In genomic region chr14:78759491-78759890, GRCm38 (mm10) we compare ENCODE assay signal across 24 mouse cellular contexts. TPM values are rescaled to one million over a fixed set of nuclear protein-coding genes. Genes with fewer than 3 reads are reported as not detected.
DNase-seq lines count a peak whose midpoint lies in the region; ATAC-seq and TF ChIP-seq lines count a peak whose summit lies in the region.
"Had no signal": no experiment of that assay in that cellular context is flagged by ENCODE, and none has a peak within 500 bp of the region (broad histone marks: within the 10 kb centered on the region; RNA-seq: fewer than 3 reads in every experiment).

No protein-coding gene starts in this region.

- ATAC-seq in forebrain, embryonic 14.5 days = no peak
- no peak for ATAC-seq in forebrain, embryonic 16.5 days
- no peak for ATAC-seq in midbrain, embryonic 14.5 days (ENCODE audit: low FRiP score, low TSS enrichment)
- ATAC-seq in hindbrain, postnatal 0 days = peak; percentile 53; the same call in 1 of the 2 replicates
- ATAC-seq: forebrain, embryonic 15.5 days; inflammation-experienced regulatory T-cells, adult 6 months; intestine, postnatal 0 days had no signal

- WGBS in forebrain, embryonic 14.5 days = 22% methylated on average over 3 of the region's 3 CpGs
- 22% methylated on average over 3 of the region's 3 CpGs for WGBS in forebrain, embryonic 16.5 days
- 43% methylated on average over 3 of the region's 3 CpGs for WGBS in midbrain, embryonic 10.5 days
- WGBS in midbrain, embryonic 14.5 days = 6% methylated on average over 3 of the region's 3 CpGs
- WGBS in hindbrain, postnatal 0 days = 17% methylated on average over 3 of the region's 3 CpGs

- no peaks in the 10 kb centered on the region for H3K9me3 ChIP-seq in forebrain, embryonic 14.5 days (replicated peaks; ENCODE audit: control insufficient read depth, low read length)
- no peaks in the 10 kb centered on the region for H3K9me3 ChIP-seq in forebrain, embryonic 16.5 days (ENCODE audit: control insufficient read depth, low read length)
- H3K9me3 ChIP-seq in midbrain, embryonic 10.5 days (replicated peaks) = no peaks in the 10 kb centered on the region
- no peaks in the 10 kb centered on the region for H3K9me3 ChIP-seq in midbrain, embryonic 14.5 days (ENCODE audit: control insufficient read depth, low read length)
- H3K9me3 ChIP-seq in hindbrain, postnatal 0 days (ENCODE audit: low read length) = no peaks in the 10 kb centered on the region
- H3K9me3 ChIP-seq: embryonic facial prominence, embryonic 15.5 days; forebrain, embryonic 10.5 days; forebrain, embryonic 15.5 days; heart, embryonic 15.5 days had no signal

- H3K9ac ChIP-seq in forebrain, embryonic 14.5 days (ENCODE audit: low read length) = no peak overlapping the region
- H3K9ac ChIP-seq in forebrain, embryonic 16.5 days (replicated peaks; ENCODE audit: low read depth, low read length) = no peak overlapping the region
- H3K9ac ChIP-seq in midbrain, embryonic 14.5 days (replicated peaks; ENCODE audit: low read length) = no peak overlapping the region
- H3K9ac ChIP-seq in hindbrain, postnatal 0 days (replicated peaks; ENCODE audit: low read length) = no peak overlapping the region
- H3K9ac ChIP-seq: embryonic facial prominence, embryonic 15.5 days; forebrain, embryonic 15.5 days; heart, embryonic 15.5 days had no signal

- no peaks in the 10 kb centered on the region for H3K4me1 ChIP-seq in forebrain, embryonic 14.5 days (ENCODE audit: control insufficient read depth, insufficient read depth, low read length)
- no peaks in the 10 kb centered on the region; the same call in 1 of the 2 replicates for H3K4me1 ChIP-seq in forebrain, embryonic 16.5 days (replicated peaks; ENCODE audit: control insufficient read depth, insufficient read depth, low read length)
- peaks cover 12% of the 10 kb centered on the region for H3K4me1 ChIP-seq in midbrain, embryonic 10.5 days
- H3K4me1 ChIP-seq in midbrain, embryonic 14.5 days (ENCODE audit: control insufficient read depth, insufficient read depth, low read length) = 0 out of 2 replicates have a peak, but pooled peaks cover 2% of the 10 kb centered on the region
- no peaks in the 10 kb centered on the region for H3K4me1 ChIP-seq in hindbrain, postnatal 0 days (ENCODE audit: insufficient read depth, low read length)
- H3K4me1 ChIP-seq: embryonic facial prominence, embryonic 15.5 days; forebrain, embryonic 15.5 days; heart, embryonic 15.5 days had no signal

- TF ChIP-seq CTCF in hindbrain, postnatal 0 days (IDR thresholded peaks at IDR 0.05; ENCODE audit: low read depth) = no peak

- no peak overlapping the region for H3K4me2 ChIP-seq in forebrain, embryonic 14.5 days (ENCODE audit: low read length)
- H3K4me2 ChIP-seq in forebrain, embryonic 16.5 days (ENCODE audit: low read length) = no peak overlapping the region
- no peak overlapping the region for H3K4me2 ChIP-seq in midbrain, embryonic 14.5 days (ENCODE audit: low read length)
- no peak overlapping the region for H3K4me2 ChIP-seq in hindbrain, postnatal 0 days (ENCODE audit: low read depth, low read length)
- H3K4me2 ChIP-seq: embryonic facial prominence, embryonic 15.5 days; forebrain, embryonic 15.5 days; heart, embryonic 11.5 days; heart, embryonic 15.5 days had no signal

- no peaks in the 10 kb centered on the region for H3K36me3 ChIP-seq in forebrain, embryonic 14.5 days (ENCODE audit: control insufficient read depth, insufficient read depth, low read length)
- no peaks in the 10 kb centered on the region for H3K36me3 ChIP-seq in forebrain, embryonic 16.5 days (ENCODE audit: control insufficient read depth, insufficient read depth)
- H3K36me3 ChIP-seq in midbrain, embryonic 10.5 days = no peaks in the 10 kb centered on the region
- no peaks in the 10 kb centered on the region for H3K36me3 ChIP-seq in midbrain, embryonic 14.5 days (ENCODE audit: control insufficient read depth, insufficient read depth, low read length)
- H3K36me3 ChIP-seq in hindbrain, postnatal 0 days (ENCODE audit: insufficient read depth, low read length) = no peaks in the 10 kb centered on the region
- H3K36me3 ChIP-seq: embryonic facial prominence, embryonic 15.5 days; forebrain, embryonic 10.5 days; forebrain, embryonic 15.5 days; heart, embryonic 15.5 days had no signal

- no peak overlapping the region for H3K4me3 ChIP-seq in forebrain, embryonic 14.5 days (ENCODE audit: low read depth, low read length)
- no peak overlapping the region for H3K4me3 ChIP-seq in forebrain, embryonic 16.5 days (replicated peaks; ENCODE audit: low read length)
- no peak overlapping the region for H3K4me3 ChIP-seq in midbrain, embryonic 10.5 days
- H3K4me3 ChIP-seq in midbrain, embryonic 14.5 days (replicated peaks; ENCODE audit: low read depth, low read length) = no peak overlapping the region
- H3K4me3 ChIP-seq in hindbrain, postnatal 0 days (ENCODE audit: low read length) = no peak overlapping the region
- H3K4me3 ChIP-seq: embryonic facial prominence, embryonic 15.5 days; erythroblast, embryonic 14.5 days; forebrain, embryonic 10.5 days; forebrain, embryonic 15.5 days; heart, embryonic 15.5 days had no signal

- DNase-seq in forebrain, embryonic 14.5 days (ENCODE audit: low spot score) = peak; percentile 37
- peak; percentile 37 for DNase-seq in midbrain, embryonic 10.5 days (ENCODE audit: low spot score)
- DNase-seq in midbrain, embryonic 14.5 days = no peak
- peak; percentile 68 for DNase-seq in retina, postnatal 1 day
- no peak for DNase-seq in retina, embryonic 14.5 days (ENCODE audit: low spot score)
- peak; percentile 8 for DNase-seq in hindbrain, postnatal 0 days (ENCODE audit: low spot score)
- no peak for DNase-seq in layer of hippocampus, adult 11-12 months (ENCODE audit: low spot score)
- DNase-seq: adrenal gland, adult 2 months; adrenal gland, postnatal 36 days; cerebellum, adult 11 months; cerebellum, adult 8-10 months; cerebellum, postnatal 14 days; gastrocnemius, postnatal 10 days; heart, adult 18-20 months; heart, postnatal 14 days had no signal

- no peaks in the 10 kb centered on the region for H3K27me3 ChIP-seq in forebrain, embryonic 14.5 days (replicated peaks; ENCODE audit: control insufficient read depth, insufficient read depth, low read length)
- no peaks in the 10 kb centered on the region for H3K27me3 ChIP-seq in forebrain, embryonic 16.5 days (replicated peaks; ENCODE audit: control insufficient read depth, insufficient read depth, low read length)
- no peaks in the 10 kb centered on the region for H3K27me3 ChIP-seq in midbrain, embryonic 10.5 days (ENCODE audit: low read depth, poor library complexity, severe bottlenecking)
- no peaks in the 10 kb centered on the region for H3K27me3 ChIP-seq in midbrain, embryonic 14.5 days (ENCODE audit: control insufficient read depth, insufficient read depth, low read length)
- no peaks in the 10 kb centered on the region for H3K27me3 ChIP-seq in hindbrain, postnatal 0 days (ENCODE audit: insufficient read depth, low read length)
- H3K27me3 ChIP-seq: embryonic facial prominence, embryonic 15.5 days; forebrain, embryonic 15.5 days; heart, embryonic 15.5 days had no signal

- H3K27ac ChIP-seq in forebrain, embryonic 14.5 days (ENCODE audit: low read depth, low read length) = no peak overlapping the region
- H3K27ac ChIP-seq in forebrain, embryonic 16.5 days (ENCODE audit: low read length) = no peak overlapping the region
- no peak overlapping the region for H3K27ac ChIP-seq in midbrain, embryonic 10.5 days (replicated peaks)
- H3K27ac ChIP-seq in midbrain, embryonic 14.5 days (replicated peaks; ENCODE audit: low read depth, low read length) = no peak overlapping the region
- H3K27ac ChIP-seq in hindbrain, postnatal 0 days = no peak overlapping the region
- H3K27ac ChIP-seq: embryonic facial prominence, embryonic 15.5 days; forebrain, embryonic 10.5 days; forebrain, embryonic 15.5 days; heart, embryonic 15.5 days had no signal

RNA-seq across cellular contexts. Expression of gene Dgkh, which starts 26.9 kb away (rescaled TPM):
- 1.5 and 2.1 TPM in 2 replicates for polyA plus RNA-seq in forebrain, embryonic 14.5 days (2014; fragmentation: Nextera tagmentation; extraction: Ambion mirVana)
- polyA plus RNA-seq in forebrain, embryonic 16.5 days (2015; fragmentation: Nextera tagmentation; extraction: Ambion mirVana) = 2.4 and 2.8 TPM in 2 replicates
- 0.71 and 0.73 TPM in 2 replicates for polyA plus RNA-seq in midbrain, embryonic 10.5 days (2016; fragmentation: Nextera tagmentation; extraction: Ambion mirVana)
- polyA plus RNA-seq in midbrain, embryonic 14.5 days (2014; fragmentation: Nextera tagmentation; extraction: Ambion mirVana) = 2.9 and 3.1 TPM in 2 replicates
- 9.0 and 9.2 TPM in 2 replicates for total RNA-seq in hindbrain, postnatal 0 days (2014; rRNA removed)
- polyA plus RNA-seq in hindbrain, postnatal 0 days (2015; fragmentation: Nextera tagmentation; extraction: Ambion mirVana) = 2.1 and 2.7 TPM in 2 replicates
- polyA plus RNA-seq: erythroblast, embryonic 14.5 days had no signal

Comparison
In these comparisons a context has a peak if more than half of its experiments do, and no peak if none do; other contexts are left out.
1. DNase-seq: peak in forebrain, embryonic 14.5 days (single experiment), midbrain, embryonic 10.5 days (single experiment), retina, postnatal 1 day (single experiment) and hindbrain, postnatal 0 days (single experiment); none in midbrain, embryonic 14.5 days (single experiment), retina, embryonic 14.5 days (single experiment) and layer of hippocampus, adult 11-12 months (single experiment).